ENCODE assay signal across 9 mouse cellular contexts in the genomic region with DNA sequence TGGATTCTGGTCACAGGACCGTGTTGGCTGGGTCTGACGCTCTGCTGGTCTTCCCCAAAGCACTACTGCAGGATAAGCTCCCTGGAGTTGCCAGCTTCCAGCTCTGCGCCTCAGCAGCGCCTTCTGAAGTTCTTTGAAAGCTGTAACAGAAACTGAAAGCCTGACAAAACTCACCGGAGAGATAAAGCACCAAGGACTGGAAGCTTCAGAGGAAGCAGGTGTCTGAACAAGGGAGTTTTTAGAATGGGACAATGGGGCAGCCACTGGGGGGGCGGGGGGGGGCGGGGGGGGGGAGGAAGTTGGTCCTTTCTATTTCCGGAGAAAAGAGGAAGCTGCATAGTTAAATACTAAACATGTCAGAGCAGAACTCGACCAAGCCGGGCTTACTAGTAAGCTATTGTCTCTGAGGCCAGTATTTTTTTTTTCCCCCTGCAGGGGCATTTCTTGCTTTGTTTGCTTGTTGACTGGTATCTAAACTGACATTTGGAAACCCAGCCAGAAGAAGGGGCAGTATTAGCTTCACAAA.
DNase-seq lines count a peak whose midpoint lies in the region; ATAC-seq and TF ChIP-seq lines count a peak whose summit lies in the region.
"Had no signal": no experiment of that assay in that cellular context is flagged by ENCODE, and none has a peak within 500 bp of the region (broad histone marks: within the 10 kb centered on the region; RNA-seq: fewer than 3 reads in every experiment).

No protein-coding gene starts in this region.

- peak; percentile 58 to 61 for DNase-seq in cerebellum, postnatal 10 days
- peak; percentile 24 for DNase-seq in embryonic facial prominence, embryonic 10.5 days (ENCODE audit: low spot score)
- peak; percentile 54 to 73 for DNase-seq in kidney, adult 8-10 months
- peak; percentile 28 for DNase-seq in limb, embryonic 14.5 days (ENCODE audit: low spot score)
- peak; percentile 26 to 51 for DNase-seq in spleen, adult 18-20 months

- TF ChIP-seq POLR2A in limb, embryonic 14.5 days (IDR thresholded peaks at IDR 0.05; ENCODE audit: borderline replicate concordance, extremely low read depth, insufficient read depth, insufficient read length): no peak

- H3K4me1 ChIP-seq in embryonic facial prominence, embryonic 10.5 days: peaks cover 25% of the 10 kb centered on the region
- H3K4me1 ChIP-seq in heart, embryonic 11.5 days (ENCODE audit: control insufficient read depth, insufficient read depth, low read length): peaks cover 13% of the 10 kb centered on the region; the same call in 1 of the 2 replicates
- H3K4me1 ChIP-seq in limb, embryonic 14.5 days (ENCODE audit: control insufficient read depth, insufficient read depth, low read length): no peaks in the 10 kb centered on the region
- peaks cover 21% of the 10 kb centered on the region for H3K4me1 ChIP-seq in midbrain, embryonic 13.5 days (replicated peaks)

- peak overlapping the region; percentile 44 for H3K4me2 ChIP-seq in heart, embryonic 11.5 days
- H3K4me2 ChIP-seq in limb, embryonic 14.5 days (replicated peaks; ENCODE audit: low read depth, low read length, severe bottlenecking): no peak overlapping the region
- H3K4me2 ChIP-seq in midbrain, embryonic 13.5 days (replicated peaks): peak overlapping the region; percentile 37
- H3K4me2 ChIP-seq: limb, embryonic 15.5 days had no signal

- ATAC-seq in cerebellum, adult (ENCODE audit: insufficient number of reproducible peaks, low FRiP score, low TSS enrichment): no peak
- no peak for ATAC-seq in heart, embryonic 11.5 days (replicated peaks; ENCODE audit: insufficient number of reproducible peaks, low FRiP score, low TSS enrichment)
- ATAC-seq in limb, embryonic 14.5 days (ENCODE audit: low FRiP score, low read depth): no peak
- ATAC-seq in midbrain, embryonic 13.5 days: no peak

- 0 out of 2 replicates have a peak overlapping the region, but pooled peaks have one; percentile 28 for H3K9ac ChIP-seq in heart, embryonic 11.5 days (ENCODE audit: low read depth, low read length)
- H3K9ac ChIP-seq in limb, embryonic 14.5 days (ENCODE audit: low read depth, low read length, severe bottlenecking): no peak overlapping the region
- H3K9ac ChIP-seq in midbrain, embryonic 13.5 days (replicated peaks): no peak overlapping the region
- H3K9ac ChIP-seq: limb, embryonic 15.5 days had no signal

- H3K36me3 ChIP-seq in embryonic facial prominence, embryonic 10.5 days (replicated peaks): no peaks in the 10 kb centered on the region
- no peaks in the 10 kb centered on the region for H3K36me3 ChIP-seq in heart, embryonic 11.5 days (ENCODE audit: control insufficient read depth, insufficient read depth, low read length)
- H3K36me3 ChIP-seq in limb, embryonic 14.5 days (ENCODE audit: control insufficient read depth, insufficient read depth, low read length): no peaks in the 10 kb centered on the region
- no peaks in the 10 kb centered on the region for H3K36me3 ChIP-seq in midbrain, embryonic 13.5 days
- H3K36me3 ChIP-seq: limb, embryonic 15.5 days had no signal

- H3K27ac ChIP-seq in embryonic facial prominence, embryonic 10.5 days (replicated peaks): peak overlapping the region; percentile 44; the same call in 1 of the 2 replicates
- H3K27ac ChIP-seq in heart, embryonic 11.5 days (ENCODE audit: low read depth, low read length): peak overlapping the region; percentile 66
- H3K27ac ChIP-seq in limb, embryonic 14.5 days (replicated peaks; ENCODE audit: low read depth, low read length): peak overlapping the region; percentile 21; the same call in 1 of the 2 replicates
- peak overlapping the region; percentile 56 for H3K27ac ChIP-seq in midbrain, embryonic 13.5 days
- H3K27ac ChIP-seq: limb, embryonic 15.5 days had no signal

- H3K27me3 ChIP-seq in embryonic facial prominence, embryonic 10.5 days (replicated peaks; ENCODE audit: low read depth, poor library complexity, severe bottlenecking): no peaks in the 10 kb centered on the region
- no peaks in the 10 kb centered on the region for H3K27me3 ChIP-seq in heart, embryonic 11.5 days (ENCODE audit: control insufficient read depth, insufficient read depth, low read length)
- H3K27me3 ChIP-seq in limb, embryonic 14.5 days (ENCODE audit: control insufficient read depth, insufficient read depth, low read length): no peaks in the 10 kb centered on the region
- no peaks in the 10 kb centered on the region for H3K27me3 ChIP-seq in midbrain, embryonic 13.5 days
- H3K27me3 ChIP-seq: limb, embryonic 15.5 days had no signal

- H3K4me3 ChIP-seq in embryonic facial prominence, embryonic 10.5 days: peak overlapping the region; percentile 32
- H3K4me3 ChIP-seq in heart, embryonic 11.5 days (ENCODE audit: low read depth, low read length): peak overlapping the region; percentile 27
- no peak overlapping the region for H3K4me3 ChIP-seq in limb, embryonic 14.5 days (replicated peaks; ENCODE audit: low read length)
- H3K4me3 ChIP-seq in midbrain, embryonic 13.5 days (replicated peaks): peak overlapping the region; percentile 13; the same call in 1 of the 2 replicates
- H3K4me3 ChIP-seq: limb, embryonic 15.5 days had no signal

- 16% methylated on average over 10 of the region's 10 CpGs for WGBS in embryonic facial prominence, embryonic 10.5 days
- 16% methylated on average over 9 of the region's 10 CpGs for WGBS in heart, embryonic 11.5 days (ENCODE audit: insufficient replicate concordance)
- WGBS in limb, embryonic 14.5 days: 31% methylated on average over 9 of the region's 10 CpGs
- 8% methylated on average over 8 of the region's 10 CpGs for whole genome bisulfite sequencing in midbrain, embryonic 13.5 days

- H3K9me3 ChIP-seq in embryonic facial prominence, embryonic 10.5 days: no peaks in the 10 kb centered on the region
- H3K9me3 ChIP-seq in heart, embryonic 11.5 days (replicated peaks; ENCODE audit: control insufficient read depth, low read length): no peaks in the 10 kb centered on the region
- no peaks in the 10 kb centered on the region for H3K9me3 ChIP-seq in limb, embryonic 14.5 days (ENCODE audit: control insufficient read depth, low read length)
- H3K9me3 ChIP-seq in midbrain, embryonic 13.5 days: no peaks in the 10 kb centered on the region
- H3K9me3 ChIP-seq: limb, embryonic 15.5 days had no signal
